Mouse (Mus musculus) spleen, adult 2 months (tissue): ENCODE data around the gene Pphln1. TPM values are rescaled to one million over a fixed set of nuclear protein-coding genes. Genes with fewer than 3 reads are reported as not detected.

Source experiments
- DNase-seq, 2 experiments: peaks; one replicate each; pipeline versions ENCODE4 v3.0.0 to v3.0.0-alpha.2; 2012 to 2021; ENCODE audit warnings: low spot score in 2 of 2, low read depth in 1 of 2
- H3K27ac ChIP-seq: fragments of 200-500 bp; 2 replicates; pipeline ENCODE4 v1.5.1; 2012; ENCODE audit warnings: low read length, inconsistent platforms; ENCODE audit not compliant: insufficient read depth
- H3K27me3 ChIP-seq: fragments of 200-500 bp; 2 replicates; pipeline ENCODE4 v1.6.1; 2012; ENCODE audit warnings: mild to moderate bottlenecking, moderate library complexity, low read length, inconsistent platforms; ENCODE audit not compliant: control insufficient read depth, insufficient read depth
- H3K36me3 ChIP-seq: fragments of 200-500 bp; 2 replicates; pipeline ENCODE4 v1.6.1; 2012; ENCODE audit warnings: mild to moderate bottlenecking, low read length, inconsistent platforms; ENCODE audit not compliant: control insufficient read depth, insufficient read depth
- H3K4me1 ChIP-seq: fragments of 200-500 bp; 2 replicates; pipeline ENCODE4 v1.6.1; 2011; ENCODE audit warnings: inconsistent platforms; ENCODE audit not compliant: control insufficient read depth, insufficient read depth, insufficient read length
- H3K4me3 ChIP-seq: fragments of 200-500 bp; 2 replicates; pipeline ENCODE4 v1.5.1; 2011; ENCODE audit warnings: mild to moderate bottlenecking, inconsistent platforms; ENCODE audit not compliant: insufficient read depth, insufficient read length; ENCODE audit errors: extremely low read depth
- CTCF ChIP-seq: fragments of 200-500 bp; IDR thresholded peaks from 2 replicates; pipeline ENCODE4 v1.5.1; 2011; ENCODE audit warnings: mild to moderate bottlenecking, inconsistent platforms; ENCODE audit not compliant: insufficient read depth, insufficient read length, insufficient replicate concordance; ENCODE audit errors: extremely low read depth
- POLR2A ChIP-seq: fragments of 200-500 bp; IDR thresholded peaks from 2 replicates; pipeline ENCODE4 v1.6.1; 2011; ENCODE audit warnings: low read depth, low read length, inconsistent platforms
- WGBS: fragments of 180-500 bp; shearing (Covaris S2); methylation state at CpG from one replicate; pipeline ENCODE4 v1.1.7; 2018; 5-methylcytosine and 5-hydroxymethylcytosine counted together
- polyA plus RNA-seq: library from polyadenylated mRNA; depleted of rRNA; stranded (reverse); fragments of >200 nt; gene quantifications from 2 replicates; pipeline ENCODE4 v1.2.3, GENCODE M21; 2012

Gene Pphln1
- polyA plus RNA-seq, 1 experiment = 5.4 TPM

GRCm38 (mm10) chr15:93422537-93422936 is 24.4 kb downstream of the Pphln1 start:
- WGBS = 91% methylated on average over 1 of the region's 1 CpGs
- no peak for DNase-seq

DNA sequence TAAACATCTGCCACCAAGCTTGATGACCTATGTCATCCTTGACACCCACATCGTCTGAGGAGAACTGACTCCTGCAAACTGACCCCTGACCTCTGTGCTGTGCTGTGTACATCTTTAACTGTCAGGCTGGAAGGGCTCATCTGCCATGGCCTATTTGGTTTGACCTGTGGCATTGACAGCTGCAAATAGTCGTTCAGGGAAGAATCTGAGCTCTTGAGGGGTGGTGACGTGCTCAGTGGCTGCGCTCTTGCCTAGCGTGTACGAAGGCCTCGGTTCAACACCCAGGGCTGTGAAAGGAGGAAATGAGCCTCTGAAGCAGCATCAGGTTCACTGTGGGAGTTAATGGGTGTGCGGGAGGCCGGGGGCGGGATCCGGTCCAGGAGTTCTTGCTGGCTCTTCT is 35.7 kb downstream of the Pphln1 start:
- Histone ChIP-seq H3K36me3 (peaks cover 3% of the 10 kb centered on the region), H3K27ac (no peak overlapping the region), H3K4me3 (no peak overlapping the region), H3K4me1 (peaks cover 4% of the 10 kb centered on the region; the same call in 1 of the 2 replicates), H3K27me3 (no peaks in the 10 kb centered on the region)
- 60% methylated on average over 11 of the region's 11 CpGs for WGBS
- TF ChIP-seq POLR2A (no peak), CTCF (no peak)
- peak in 1 of 2 experiments; percentile 11 for DNase-seq

More at GRCm38 (mm10) chr15:93422537-93422936, 24.4 kb downstream of the Pphln1 start:
- no peak overlapping the region for H3K4me3 ChIP-seq
- H3K4me1 ChIP-seq = no peaks in the 10 kb centered on the region
- no peaks in the 10 kb centered on the region for H3K27me3 ChIP-seq
- TF ChIP-seq CTCF (no peak), POLR2A (no peak)
- peaks cover 10% of the 10 kb centered on the region for H3K36me3 ChIP-seq
- no peak overlapping the region for H3K27ac ChIP-seq

DNA sequence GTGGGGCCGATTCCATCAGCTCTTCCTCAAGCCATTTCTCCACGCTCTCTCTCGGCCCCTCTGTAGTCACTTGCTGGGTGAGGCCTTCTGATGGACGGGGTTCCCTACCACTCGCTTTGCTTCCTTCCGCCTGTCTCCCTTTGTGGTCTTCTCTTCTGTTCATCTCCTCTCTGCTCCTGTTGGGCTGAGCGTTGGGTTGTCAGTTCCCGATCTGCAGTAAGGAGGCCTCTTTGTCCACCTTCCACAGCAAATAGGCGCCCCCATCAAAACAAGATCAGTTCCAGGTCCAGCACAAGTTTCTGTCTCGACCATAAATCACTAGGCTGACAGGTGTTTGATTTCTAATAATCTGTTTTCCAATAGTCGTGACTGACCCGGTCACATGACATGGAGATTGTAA is 37.8 kb downstream of the Pphln1 start:
- WGBS = 95% methylated on average over 12 of the region's 12 CpGs

DNA sequence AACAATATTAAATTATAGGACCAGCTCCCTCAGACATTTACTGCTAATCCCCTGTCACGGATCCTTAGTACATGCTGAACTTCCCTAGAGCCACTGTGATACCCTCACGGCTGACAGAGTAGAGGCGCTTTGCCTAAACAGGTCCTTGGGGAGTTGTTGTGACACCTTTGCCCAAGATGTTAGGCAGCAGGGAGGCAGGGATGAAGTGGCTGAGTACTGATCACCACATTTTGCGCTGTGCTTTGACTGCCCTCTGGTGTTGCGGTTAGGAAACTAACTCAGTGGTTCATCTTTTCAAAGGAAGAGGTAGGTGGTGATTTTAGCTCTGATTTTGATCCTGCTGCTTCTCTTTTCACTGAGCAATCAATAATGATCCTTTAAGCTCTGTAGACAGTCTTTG is 40.5 kb downstream of the Pphln1 start:
- WGBS = 56% methylated on average over 5 of the region's 5 CpGs
- H3K27ac ChIP-seq = no peak overlapping the region
- H3K36me3 ChIP-seq = peaks cover 19% of the 10 kb centered on the region

More for the DNA sequence above, 37.8 kb downstream of the Pphln1 start:
- no peak overlapping the region for H3K4me3 ChIP-seq
- TF ChIP-seq POLR2A (no peak), CTCF (no peak)
- peaks cover 4% of the 10 kb centered on the region; the same call in 1 of the 2 replicates for H3K4me1 ChIP-seq
- H3K27ac ChIP-seq = no peak overlapping the region
- H3K27me3 ChIP-seq = no peaks in the 10 kb centered on the region
- peaks cover 5% of the 10 kb centered on the region for H3K36me3 ChIP-seq
- DNase-seq = no peak

GRCm38 (mm10) chr15:93442271-93442670 is 44.1 kb downstream of the Pphln1 start:
- H3K36me3 ChIP-seq = peaks cover 16% of the 10 kb centered on the region
- no peak overlapping the region for H3K4me3 ChIP-seq
- no peak overlapping the region for H3K27ac ChIP-seq
- DNase-seq = no peak
- WGBS = 92% methylated on average over 4 of the region's 4 CpGs
- TF ChIP-seq CTCF (no peak), POLR2A (no peak)
- no peaks in the 10 kb centered on the region for H3K4me1 ChIP-seq
- no peaks in the 10 kb centered on the region for H3K27me3 ChIP-seq

More for the DNA sequence above, 40.5 kb downstream of the Pphln1 start:
- peak; percentile 11 to 54 for DNase-seq
- Histone ChIP-seq H3K4me3 (no peak overlapping the region), H3K27me3 (no peaks in the 10 kb centered on the region), H3K4me1 (peaks cover 4% of the 10 kb centered on the region; the same call in 1 of the 2 replicates)
- TF ChIP-seq POLR2A = no peak
- peak; percentile 80; the same call in 1 of the 2 replicates for TF ChIP-seq CTCF

GRCm38 (mm10) chr15:93443676-93444075 is 45.5 kb downstream of the Pphln1 start:
- Histone ChIP-seq H3K4me1 (no peaks in the 10 kb centered on the region), H3K36me3 (peaks cover 16% of the 10 kb centered on the region), H3K4me3 (no peak overlapping the region), H3K27ac (no peak overlapping the region), H3K27me3 (no peaks in the 10 kb centered on the region)
- 79% methylated on average over 6 of the region's 6 CpGs for WGBS
- DNase-seq = no peak
- TF ChIP-seq CTCF = no peak
- TF ChIP-seq POLR2A = no peak

- WGBS = 95% methylated on average over 3 of the region's 3 CpGs
- no peaks in the 10 kb centered on the region for H3K27me3 ChIP-seq
- no peak overlapping the region for H3K27ac ChIP-seq
- H3K4me1 ChIP-seq = no peaks in the 10 kb centered on the region
- TF ChIP-seq POLR2A = no peak
- TF ChIP-seq CTCF = no peak
- peaks cover 4% of the 10 kb centered on the region for H3K36me3 ChIP-seq
- H3K4me3 ChIP-seq = no peak overlapping the region
- no peak for DNase-seq
These were observed 50.7 kb downstream of the Pphln1 start for GRCm38 (mm10) chr15:93448862-93449261.
